Mouse (Mus musculus) regulatory T cell (primary cell): Measurements from ENCODE around the gene Chmp1a.

Experiments used
- in situ Hi-C: fragments of 300-600 bp; cut with MboI, MseI; formaldehyde crosslinking; loops from one replicate; pipeline ENCODE4 v1.15.1; 2025; ENCODE audit warnings: high pct_unique_total_duplicates

The Chmp1a gene

GRCm38 (mm10) chr8:123233300-123233699 is 20.7 kb upstream of the Chmp1a start:
- in situ Hi-C loops = loop anchor here (25.0 kb wide), 1 partner anchor 1371 kb away; no protein-coding TSS in a partner anchor

DNA sequence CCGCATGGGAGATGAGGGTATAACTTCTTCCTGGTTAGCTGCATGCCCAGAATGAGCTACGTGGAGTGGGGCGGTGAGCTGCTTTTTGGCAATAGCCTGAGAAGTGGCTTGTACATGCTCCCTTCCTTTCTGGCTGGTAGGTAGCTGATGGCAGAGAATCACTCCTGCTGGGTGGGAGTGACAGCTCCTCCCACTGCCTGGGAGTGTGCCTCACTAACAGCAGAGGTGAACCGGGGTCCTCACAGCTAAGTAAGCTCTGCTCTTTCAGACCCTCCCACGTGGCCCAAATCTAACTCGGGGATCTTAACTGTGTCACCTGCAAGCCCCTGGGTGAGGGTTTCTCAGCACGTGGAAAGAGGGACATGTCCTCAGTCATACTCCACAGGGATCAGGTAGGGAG is 20.0 kb upstream of the Chmp1a start:
- in situ Hi-C loops = loop anchor here (25.0 kb wide), 1 partner anchor 1370 kb away; no protein-coding TSS in a partner anchor

GRCm38 (mm10) chr8:123231742-123232141 is 19.2 kb upstream of the Chmp1a start:
- in situ Hi-C loops = loop anchor here (25.0 kb wide), 1 partner anchor 1369 kb away; no protein-coding TSS in a partner anchor

- in situ Hi-C loops = loop anchor here (25.0 kb wide), 1 partner anchor 1368 kb away; no protein-coding TSS in a partner anchor
These were observed 17.8 kb upstream of the Chmp1a start for GRCm38 (mm10) chr8:123230326-123230725.

DNA sequence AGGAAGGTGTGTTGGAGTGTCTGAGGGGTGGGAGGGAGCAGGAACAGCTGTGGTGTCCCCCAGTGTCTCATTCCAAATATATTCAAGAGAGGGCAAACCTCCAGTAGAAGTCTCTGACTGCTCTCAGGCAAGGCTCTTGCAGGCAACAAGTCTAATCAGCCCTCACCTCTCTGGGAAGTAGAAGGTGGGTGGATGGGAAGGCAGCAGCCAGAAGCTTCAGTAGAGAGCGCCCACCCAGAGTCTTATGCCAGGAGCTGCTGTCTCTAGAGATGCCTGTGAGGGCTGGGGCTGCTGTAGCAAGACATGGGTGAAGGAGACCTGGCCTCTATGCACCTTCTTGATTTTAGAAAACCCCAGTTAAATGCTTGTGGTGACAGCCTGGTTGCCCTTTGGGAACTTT is 15.9 kb upstream of the Chmp1a start:
- in situ Hi-C loops = loop anchor here (25.0 kb wide), 1 partner anchor 1366 kb away; no protein-coding TSS in a partner anchor

GRCm38 (mm10) chr8:123224278-123225266 is 12.0 kb upstream of the Chmp1a start, which contains the start of gene Cdk10:
Gene Cdk10 (plus strand): TSS chr8:123224842.
- in situ Hi-C loops = loop anchor here (25.0 kb wide), 1 partner anchor 1362 kb away; no protein-coding TSS in a partner anchor

DNA sequence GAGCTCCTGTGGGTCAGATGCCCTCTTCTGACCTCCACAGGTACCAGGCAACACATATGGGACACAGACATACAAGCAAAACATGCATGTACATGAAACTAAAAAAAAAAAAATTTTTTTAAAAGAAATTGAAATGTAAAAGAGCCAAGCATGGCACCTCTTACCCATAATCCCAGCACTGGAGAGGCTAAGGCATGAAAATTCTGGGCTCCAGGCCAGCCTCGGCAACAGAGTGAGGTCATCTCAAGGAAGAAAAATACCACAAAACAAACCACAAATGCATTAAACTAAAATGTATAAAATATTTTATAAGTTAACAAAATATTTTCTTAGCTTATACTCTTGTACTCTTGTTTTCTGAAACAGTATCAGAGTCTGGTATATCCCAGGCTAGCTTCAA is 8.4 kb upstream of the Chmp1a start:
- in situ Hi-C loops = no loop called here

- in situ Hi-C loops = no loop called here
These were observed 2.9 kb upstream of the Chmp1a start for GRCm38 (mm10) chr8:123215430-123215829.

DNA sequence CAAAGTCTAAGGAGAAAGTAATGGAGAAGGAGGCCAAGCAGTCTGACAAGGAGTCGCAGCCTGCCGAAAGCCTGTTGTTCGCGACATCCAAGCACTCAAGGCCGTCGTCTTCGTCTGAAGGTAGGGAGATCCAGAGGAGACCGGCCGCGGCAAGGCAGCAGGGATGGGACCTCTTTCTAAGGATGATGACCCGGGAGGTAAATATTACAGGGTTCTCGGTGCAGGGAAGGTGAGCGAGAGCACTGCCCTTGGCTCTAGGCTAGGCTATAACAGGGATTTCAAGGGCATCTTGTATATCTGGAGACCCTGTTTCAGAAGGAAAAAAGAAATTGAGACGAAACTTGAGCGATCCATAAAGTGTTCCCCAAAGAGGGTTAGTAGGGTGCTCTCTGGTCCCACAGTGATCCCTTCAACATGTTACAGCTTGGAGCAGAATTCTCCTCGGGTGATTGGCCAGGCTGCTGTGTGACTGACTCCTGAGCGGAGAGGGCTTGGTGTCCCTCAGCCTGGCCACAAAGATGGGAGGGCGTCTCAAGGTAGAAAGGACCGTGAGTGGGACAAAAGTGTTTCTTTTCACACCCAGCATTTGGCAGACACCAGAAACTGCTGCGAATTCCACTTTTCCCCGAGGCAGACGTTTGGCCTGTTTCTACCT is 682 bp upstream of the Chmp1a start:
- in situ Hi-C loops = no loop called here

DNA sequence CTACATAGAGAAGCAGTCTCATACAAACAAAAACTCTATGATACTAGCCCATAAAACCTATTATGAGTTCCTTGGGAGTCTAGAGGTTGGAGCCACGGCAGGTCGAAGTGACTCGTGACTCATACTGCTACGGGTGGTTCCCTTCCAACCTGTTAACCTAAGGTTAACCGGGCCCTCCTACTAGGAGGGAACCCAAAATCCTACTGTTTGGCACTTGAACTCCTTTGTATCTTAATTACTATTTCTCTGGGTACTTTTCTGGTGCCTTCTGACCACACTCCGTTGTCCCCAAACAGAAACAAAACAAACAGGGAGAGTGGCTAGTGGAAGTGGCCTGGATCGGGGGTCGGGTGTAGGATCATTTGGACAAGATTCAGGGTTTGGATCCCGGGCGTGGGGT is 687 bp downstream of the Chmp1a start:
- in situ Hi-C loops = no loop called here

DNA sequence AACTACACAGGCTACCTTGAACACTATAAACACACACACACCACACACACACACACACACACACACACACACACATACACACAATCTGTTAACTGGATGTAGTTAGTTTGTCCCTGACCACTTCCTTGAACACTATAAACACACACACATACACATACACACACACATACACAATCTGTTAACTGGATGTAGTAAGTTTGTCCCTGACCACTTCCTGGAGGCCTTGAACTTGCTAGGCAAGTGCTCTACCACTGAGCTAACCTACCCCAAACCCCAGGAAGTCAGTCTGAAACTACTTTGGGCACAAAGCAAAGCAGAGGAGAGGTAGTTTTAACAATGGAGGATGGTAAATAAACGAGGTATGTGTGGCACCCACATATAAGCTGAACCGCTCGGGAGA is 9.0 kb downstream of the Chmp1a start:
- in situ Hi-C loops = no loop called here

DNA sequence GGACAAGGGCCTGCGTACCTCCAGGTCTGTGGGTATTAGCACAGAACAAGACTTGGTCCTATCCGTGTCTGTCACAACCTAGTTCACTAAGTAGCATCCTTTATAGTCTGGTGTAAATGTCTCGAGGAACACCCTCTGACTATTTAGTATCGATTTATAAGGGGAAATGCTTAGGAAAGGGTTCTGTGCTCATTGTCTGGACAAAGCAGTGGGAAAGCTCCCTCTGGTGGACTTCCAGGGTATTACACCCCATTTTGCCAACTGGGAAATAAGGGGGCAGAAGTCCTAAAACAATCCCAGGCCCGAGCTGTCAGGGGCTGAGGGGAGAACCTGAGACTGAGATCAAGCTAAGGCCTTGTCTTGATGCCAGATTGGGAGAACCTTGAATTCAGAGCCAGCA is 10.3 kb downstream of the Chmp1a start:
- in situ Hi-C loops = no loop called here

DNA sequence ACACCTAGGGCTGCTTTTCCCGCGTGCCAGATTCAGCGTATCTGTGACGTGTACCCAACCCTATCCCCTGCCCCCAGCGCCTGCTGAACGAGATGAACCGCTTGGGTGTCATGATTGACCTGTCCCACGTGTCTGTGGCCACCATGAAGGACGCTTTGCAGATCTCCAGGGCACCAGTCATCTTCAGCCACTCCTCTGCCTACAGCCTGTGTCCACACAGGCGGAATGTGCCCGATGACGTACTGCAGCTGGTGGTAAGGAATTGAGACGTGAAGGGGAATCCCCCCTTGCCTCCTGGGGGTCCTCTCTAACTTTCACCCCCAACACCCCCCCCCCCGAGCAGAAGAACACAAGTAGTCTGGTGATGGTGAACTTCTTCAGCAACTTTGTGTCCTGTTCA is 12.7 kb downstream of the Chmp1a start:
- in situ Hi-C loops = loop anchor here (10.0 kb wide), 1 partner anchor 1245 kb away; no protein-coding TSS in a partner anchor

DNA sequence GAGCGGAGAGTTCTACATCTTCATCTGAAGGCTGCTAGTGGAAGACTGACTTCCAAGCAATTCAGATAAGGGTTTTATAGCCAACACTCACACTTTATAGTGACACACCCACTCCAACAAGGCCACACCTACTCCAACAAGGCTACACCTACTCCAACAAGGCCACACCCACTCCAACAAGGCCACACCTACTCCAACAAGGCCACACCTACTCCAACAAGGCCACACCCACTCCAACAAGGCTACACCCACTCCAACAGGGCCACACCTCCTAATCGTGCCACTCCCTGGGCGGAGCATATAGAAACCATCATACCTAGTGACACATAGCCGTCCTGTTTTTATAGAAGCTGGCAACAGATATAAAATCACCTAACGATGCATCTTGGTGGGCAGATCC is 15.5 kb downstream of the Chmp1a start:
- in situ Hi-C loops = loop anchor here (10.0 kb wide), 1 partner anchor 1242 kb away; no protein-coding TSS in a partner anchor

DNA sequence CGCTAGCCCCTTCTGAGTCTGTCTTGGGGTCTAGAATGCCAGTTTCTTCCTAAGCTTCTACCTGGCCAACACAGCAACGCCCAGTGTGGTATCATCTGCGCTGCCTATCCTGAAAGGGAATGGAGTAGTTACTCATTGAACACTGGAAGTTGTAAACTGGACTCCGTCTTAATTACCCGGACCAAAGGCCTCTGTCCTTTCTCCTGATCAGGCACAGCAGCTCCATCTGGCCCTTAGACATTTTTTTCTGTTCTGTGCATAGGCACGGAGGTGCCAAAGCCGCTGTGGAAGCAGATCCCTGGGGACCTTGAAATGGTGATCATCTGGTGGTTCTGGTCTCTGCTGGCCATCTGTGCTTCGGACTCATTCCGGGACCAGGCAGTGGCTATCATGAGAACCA is 18.8 kb downstream of the Chmp1a start:
- in situ Hi-C loops = loop anchor here (10.0 kb wide), 1 partner anchor 1239 kb away; no protein-coding TSS in a partner anchor

- in situ Hi-C loops = loop anchor here (10.0 kb wide), 1 partner anchor 1237 kb away; no protein-coding TSS in a partner anchor
These were observed 20.7 kb downstream of the Chmp1a start for GRCm38 (mm10) chr8:123191908-123192307.

DNA sequence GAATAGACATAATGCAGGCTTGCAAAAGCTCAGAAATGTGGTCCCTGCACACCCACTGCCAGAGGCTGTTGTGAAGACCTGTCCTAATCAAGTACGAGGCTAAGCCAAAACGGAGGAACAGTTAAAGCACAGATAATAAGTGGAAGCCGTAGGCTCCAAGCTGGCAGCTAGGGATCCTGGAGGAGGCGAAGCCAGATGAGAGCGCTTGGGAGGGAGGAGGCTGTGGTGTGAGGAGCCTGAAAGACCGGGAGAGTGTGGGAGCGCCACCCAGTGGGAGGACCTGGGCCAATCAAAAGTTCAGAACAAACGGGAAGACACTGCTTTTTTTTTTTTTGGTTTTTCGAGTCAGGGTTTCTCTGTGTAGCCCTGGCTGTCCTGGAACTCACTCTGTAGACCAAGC is 21.9 kb downstream of the Chmp1a start:
- in situ Hi-C loops = loop anchor here (10.0 kb wide), 1 partner anchor 1236 kb away; no protein-coding TSS in a partner anchor

DNA sequence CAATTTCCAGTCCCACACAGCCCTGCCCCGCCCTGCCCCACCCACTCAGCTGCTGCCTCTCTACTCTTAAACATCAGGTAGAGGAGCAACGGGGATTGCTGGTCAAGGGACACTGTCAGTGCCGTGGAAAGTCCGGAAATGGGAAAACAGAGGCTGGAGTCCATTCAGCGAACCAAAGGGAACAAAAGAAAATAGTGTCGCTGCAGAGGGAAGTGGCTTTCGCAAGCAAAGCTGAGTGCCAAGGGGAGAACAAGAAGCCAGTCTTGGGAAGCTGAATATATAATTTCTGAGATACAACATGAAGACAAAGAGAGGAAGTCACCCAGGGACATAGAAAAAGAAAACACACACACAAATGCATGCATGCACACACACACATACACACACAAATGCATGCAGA is 23.7 kb downstream of the Chmp1a start:
- in situ Hi-C loops = loop anchor here (5.0 kb wide), 1 partner anchor 47 kb away; no protein-coding TSS in a partner anchor

DNA sequence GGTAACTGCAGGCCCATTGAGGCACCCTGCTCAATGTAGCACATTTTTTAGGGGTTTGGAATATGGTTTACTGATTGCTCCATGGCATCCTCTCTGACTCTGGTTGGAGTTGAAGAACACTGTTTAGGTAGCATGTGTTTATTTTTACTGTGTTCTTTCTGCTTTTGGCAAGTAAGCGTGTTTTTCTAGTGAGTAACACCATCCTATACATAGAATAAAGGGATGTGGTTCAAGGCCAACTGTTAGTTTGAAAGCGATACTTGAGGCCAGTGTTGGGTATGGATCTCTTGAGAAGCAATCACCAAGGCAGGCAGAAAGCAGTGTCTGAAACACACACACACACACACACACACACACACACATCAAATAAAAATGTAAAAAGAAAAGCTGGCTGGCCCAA is 24.6 kb downstream of the Chmp1a start:
- in situ Hi-C loops = loop anchor here (5.0 kb wide), 1 partner anchor 46 kb away; no protein-coding TSS in a partner anchor

DNA sequence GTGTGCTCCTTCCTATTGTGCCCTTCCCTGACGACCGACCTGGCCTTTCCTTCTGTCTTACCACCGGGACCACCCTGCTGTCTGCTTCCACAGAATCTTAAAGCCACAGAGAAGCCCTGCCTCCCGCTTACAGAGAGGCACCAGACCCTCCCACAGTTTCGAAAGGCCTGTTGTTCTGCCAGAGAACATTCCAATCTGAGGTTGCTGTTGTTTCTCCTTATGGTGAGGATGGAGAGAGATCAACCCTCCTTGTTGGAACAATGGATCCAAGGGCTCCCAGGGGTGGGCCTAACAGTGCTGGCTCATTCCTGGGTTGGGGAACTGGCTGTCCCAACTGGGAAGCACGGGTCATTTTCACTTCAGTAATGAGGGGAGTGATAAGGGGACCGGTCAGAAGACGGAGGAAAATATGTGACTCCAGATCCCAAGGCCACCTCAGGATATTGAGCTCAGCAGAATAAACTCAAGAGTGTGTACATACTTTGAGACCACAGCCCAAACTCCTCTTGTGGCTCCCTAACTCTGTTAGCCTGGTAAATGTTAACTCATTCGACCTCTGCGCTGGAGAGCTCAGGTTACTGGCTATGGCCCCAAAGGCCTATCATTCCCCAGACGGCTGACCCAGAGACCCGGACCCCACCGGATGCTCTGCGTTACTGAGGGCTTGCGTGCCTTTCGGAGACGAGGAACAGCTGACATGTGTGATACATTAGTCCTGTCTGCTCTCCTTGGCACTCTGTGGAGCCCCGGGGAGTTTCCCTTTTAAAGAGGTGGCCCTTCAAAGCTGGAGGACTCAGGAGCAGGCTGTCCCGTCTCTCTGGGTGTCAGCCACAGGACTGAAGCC is 26.8 kb downstream of the Chmp1a start, which contains the start of gene Dpep1:
Gene Dpep1 (plus strand): TSS at position 677 of the 844 bp plus-strand sequence.
- in situ Hi-C loops = loop anchor here (5.0 kb wide), 1 partner anchor 43 kb away; no protein-coding TSS in a partner anchor

DNA sequence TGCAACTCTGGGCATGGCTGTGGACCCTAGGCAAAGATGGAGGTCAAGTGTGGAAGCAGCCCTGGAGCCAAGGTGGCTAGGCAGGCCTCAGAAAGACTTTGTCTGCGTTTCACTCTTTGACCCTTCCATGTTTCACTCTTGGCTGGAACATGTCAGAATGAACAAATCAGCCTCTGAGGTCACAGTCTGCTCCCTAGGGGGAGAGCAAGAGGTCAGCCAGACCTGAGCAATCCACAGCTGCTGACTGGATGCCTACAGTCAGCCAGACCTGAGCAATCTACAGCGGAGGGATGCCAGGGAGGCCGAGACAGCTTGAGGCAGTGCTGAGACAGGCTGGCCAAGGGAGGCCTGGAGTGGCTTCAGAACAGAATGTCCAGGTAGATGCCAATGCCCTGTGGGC is 31.2 kb downstream of the Chmp1a start:
- in situ Hi-C loops = loop anchor here (5.0 kb wide), 1 partner anchor 274 kb away; no protein-coding TSS in a partner anchor
